Mouse (Mus musculus): Measurements from ENCODE around the gene Rpl37a.

The Rpl37a gene

DNA sequence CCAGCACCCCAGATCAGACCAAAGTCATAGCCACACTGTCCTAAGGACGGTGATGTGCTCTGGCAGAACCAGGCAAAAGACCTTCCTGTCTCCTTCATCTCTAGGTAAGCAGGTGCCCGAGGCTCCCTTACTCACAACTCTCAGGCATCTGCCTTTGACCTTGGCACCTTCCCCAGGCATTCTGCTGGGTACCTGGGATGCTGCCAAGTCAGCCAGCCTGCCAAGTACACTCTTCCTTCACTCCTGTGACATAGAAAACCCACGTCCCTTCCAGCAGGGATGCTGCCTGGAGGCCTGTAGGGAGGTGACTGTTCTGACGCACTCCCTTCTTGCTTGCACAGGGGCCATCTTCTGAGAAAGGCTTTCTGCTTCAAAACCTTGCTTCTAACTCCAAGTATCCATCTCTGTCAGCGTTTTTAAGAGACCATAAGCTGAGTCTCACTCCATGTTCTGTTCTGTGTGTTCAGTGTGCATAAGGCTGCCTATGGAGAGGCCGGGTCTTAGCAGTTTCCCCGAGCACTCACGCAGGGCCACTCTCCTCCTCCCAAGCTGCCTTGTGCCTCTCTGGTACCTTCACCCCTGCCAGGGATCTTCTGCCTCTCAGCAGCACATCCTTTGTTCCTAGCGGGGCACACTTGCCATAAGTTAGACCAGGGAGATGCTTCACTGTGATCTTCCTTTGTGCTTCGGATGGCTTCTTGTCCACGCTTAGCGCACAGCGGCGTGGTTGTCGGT is 28.0 kb downstream of the Rpl37a start:
- DNase-seq (ENCODE audit: low spot score in 2 of 2) = no peak

DNA sequence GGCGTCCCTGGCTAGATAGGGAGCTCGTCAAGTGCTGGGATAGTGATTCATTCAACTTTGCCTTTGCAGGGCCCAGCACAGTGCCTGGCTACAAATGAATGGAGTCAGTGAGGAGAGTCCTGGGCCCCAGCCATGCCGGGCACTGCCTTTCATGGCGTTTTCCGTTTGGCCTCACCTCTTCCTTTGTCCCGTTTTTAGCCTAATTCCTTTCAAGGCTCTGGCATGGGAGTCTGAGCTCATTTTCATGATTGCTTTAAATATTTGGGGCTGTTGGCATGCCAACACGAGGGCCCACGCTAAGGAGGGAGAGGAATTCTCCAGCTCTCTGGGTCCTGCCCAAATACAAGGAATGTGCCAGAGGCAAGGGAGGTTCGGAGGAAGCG is 28.6 kb downstream of the Rpl37a start:
- no peak for DNase-seq (ENCODE audit: low spot score in 2 of 2)

DNA sequence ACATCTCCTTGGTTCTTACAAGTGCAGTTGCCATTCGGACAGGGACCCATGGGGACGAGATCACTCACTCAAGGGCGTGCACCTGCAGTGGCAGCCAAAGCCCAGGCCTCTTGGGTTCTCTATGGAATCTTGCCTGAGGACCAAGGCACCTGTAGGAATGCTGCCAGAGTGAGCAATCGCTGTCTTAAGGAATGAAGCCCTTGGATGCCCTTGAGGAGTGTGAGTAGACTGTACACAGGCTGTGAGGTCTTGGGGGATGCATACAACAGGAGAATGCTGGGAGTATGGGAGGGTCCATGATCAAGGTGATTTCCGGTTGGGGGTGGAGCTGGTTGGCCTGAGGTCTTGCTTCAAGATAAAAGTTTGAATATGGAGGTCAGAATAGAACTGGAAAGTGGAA is 30.3 kb downstream of the Rpl37a start:
- no peak for DNase-seq (ENCODE audit: low spot score in 2 of 2)

DNA sequence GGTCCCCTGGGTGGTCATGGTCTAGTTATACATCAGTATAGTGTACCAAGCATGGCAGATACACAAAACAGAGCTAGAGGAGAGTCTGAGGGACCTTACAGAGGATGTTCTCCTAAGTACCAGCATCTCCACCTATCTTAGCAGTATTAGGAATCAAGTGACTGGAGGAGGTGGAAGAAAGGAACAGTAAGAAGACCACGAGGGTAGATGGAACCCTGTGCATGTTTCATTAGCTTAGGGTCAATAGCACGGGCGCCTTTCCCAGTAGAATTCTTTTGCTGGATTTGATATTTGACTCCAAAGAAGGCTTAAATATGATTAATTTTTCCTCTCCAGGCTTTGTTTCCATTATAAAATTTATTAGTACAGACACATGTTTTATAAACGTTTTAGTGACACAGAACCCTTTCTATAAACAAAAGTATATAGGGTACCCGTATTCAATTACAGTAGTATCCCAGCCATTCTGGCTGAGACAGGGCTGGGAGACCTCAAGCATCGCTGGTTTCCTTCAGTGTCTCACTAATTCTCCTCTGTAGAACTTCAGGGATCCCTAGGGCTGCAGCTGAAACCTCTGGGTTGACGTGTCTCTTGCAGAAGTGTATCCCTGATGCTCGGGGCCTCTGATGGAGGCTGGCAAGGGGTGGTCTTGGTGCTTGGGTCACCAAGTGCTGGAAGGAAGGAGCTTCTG is 33.9 kb downstream of the Rpl37a start:
- no peak for DNase-seq (ENCODE audit: low spot score in 2 of 2)

DNA sequence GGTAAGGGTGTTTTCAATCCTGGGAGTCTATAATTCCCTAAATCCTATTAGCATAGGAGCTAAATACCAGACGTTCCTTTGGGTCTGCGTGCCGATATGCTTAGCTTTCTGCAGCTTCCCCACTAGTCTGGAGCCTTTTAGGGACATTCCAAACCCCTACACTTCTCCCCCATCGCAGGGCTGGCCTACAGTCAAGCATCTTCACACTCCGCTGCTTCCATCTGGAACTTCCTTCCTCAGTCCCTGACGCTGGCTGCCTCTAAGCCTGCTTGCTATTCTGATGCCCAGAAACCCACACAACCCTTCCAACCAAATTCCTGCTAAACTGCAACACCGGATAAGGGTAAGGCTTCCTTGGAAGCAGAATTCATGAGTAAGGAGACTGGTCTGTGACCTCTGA is 35.3 kb downstream of the Rpl37a start:
- DNase-seq (ENCODE audit: low spot score in 2 of 2) = no peak

DNA sequence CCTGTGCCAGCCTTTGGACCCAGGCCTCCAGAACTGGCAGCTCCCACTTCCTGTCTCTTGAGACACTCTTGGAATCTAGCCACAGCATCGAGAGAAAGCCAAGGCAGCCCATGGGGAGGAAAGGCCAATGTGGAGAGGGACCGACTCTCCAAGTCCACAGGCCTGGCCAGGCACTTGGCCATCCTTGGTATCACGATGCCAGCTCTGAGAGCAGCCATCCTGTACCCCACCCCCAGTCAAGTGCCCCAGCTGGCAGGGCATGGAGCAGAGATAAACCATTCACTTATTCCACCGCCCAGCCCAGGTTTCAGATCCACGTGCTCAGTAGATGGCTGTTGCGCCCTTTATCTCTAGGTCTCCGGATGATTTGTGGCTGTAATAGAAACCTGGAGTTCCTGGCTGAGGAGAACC is 40.3 kb downstream of the Rpl37a start:
- no peak for DNase-seq (ENCODE audit: low spot score in 2 of 2)

DNA sequence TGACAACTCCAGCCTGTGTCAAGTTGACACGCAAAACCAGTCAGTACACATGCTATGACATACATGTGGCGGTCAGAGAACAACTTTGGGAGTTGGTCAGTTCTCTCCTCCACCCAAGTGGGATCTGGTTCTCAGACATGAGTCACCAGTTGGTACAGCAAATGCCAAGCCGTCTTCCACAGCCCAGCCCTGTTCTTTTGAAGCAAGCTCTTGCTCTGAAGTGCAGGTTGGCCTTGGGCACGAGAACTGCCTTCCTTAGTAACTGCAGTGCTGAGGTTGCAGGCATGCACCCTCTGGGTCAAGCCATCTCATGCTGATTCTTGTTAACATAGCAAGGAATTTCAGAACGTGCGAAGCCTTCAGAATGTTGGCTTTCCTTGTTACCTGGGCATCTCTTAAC is 42.1 kb downstream of the Rpl37a start:
- DNase-seq (ENCODE audit: low spot score in 2 of 2) = no peak

DNA sequence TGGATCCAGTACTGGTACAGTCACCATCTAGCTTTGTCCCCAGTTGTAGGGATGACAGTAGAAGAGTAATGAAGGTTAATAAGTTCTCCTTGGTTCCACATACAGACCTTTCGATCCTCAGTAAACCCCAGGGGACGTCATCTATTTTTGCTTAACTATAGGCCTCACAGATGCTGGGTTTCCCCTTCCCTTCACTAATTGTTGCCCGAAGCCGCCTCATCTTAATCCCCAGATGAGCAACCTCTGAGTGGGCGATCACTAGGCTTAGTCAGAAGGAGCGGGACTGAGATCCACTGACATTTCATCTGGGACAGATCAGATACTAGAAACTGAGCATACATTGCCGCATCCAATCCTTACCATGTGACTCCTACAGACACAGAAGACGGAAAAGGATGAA is 44.1 kb downstream of the Rpl37a start:
- no peak for DNase-seq (ENCODE audit: low spot score in 2 of 2)

DNA sequence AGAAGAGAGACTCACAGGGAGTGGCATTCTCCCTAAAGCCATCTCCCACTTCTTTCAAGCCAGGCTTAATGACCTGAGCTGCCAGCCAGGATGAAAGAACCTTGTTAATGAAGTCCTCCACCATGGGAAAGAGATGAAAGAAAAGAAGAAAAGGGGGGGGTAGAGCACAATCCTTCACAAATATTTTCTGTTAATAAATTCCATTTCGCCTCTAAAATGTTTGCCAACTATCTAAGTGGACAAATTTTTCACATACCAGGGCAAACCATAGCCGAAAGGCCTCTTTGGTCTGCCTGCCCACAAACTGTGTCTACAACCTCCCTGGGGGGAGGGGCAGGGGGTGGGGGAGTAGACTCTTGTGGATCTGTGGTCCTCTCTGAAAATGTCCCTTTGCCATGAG is 44.7 kb downstream of the Rpl37a start:
- DNase-seq (ENCODE audit: low spot score in 2 of 2) = no peak

DNA sequence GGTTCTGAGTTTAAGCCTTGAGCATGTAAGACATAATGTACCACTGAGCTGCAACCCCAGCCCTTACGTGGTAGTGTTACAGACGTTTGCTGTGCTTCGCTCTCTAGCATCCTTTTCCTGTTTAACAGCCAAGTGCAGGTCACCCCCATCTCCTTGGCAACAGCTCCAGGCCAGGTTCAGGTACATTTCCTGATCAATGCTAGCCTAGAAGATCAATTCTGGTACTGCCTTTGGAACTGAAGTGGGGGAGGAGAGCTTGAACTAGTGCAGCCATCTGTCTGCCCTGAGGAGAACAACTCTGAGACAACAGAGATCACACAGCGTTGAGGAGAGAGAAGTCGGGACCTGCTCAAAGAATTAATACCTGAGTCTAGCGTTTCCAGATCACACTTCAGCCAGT is 48.7 kb downstream of the Rpl37a start:
- no peak for DNase-seq (ENCODE audit: low spot score in 2 of 2)
